In the genomic region with DNA sequence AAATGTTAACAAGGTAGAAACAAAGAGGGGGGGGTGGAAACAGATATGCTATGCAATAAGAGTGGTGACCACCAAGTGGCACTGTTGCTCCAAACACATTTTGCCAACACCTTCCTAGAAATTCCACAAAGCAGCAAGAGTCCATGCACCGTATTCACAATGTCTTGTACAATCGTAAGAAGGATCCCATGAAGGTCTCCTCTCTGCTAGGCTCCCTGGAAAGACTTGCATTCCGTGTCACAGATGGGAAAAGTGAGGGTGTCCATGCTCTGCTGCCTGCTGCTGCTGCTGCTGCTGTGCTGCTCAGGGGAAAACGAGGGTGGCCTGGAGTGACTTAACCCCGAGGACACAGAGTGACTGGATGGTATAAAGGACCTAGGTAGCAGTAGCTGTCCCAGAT, we compare ENCODE assay signal across 8 mouse cellular contexts. TPM values are rescaled to one million over a fixed set of nuclear protein-coding genes. Genes with fewer than 3 reads are reported as not detected.
DNase-seq lines count a peak whose midpoint lies in the region; ATAC-seq and TF ChIP-seq lines count a peak whose summit lies in the region.

No protein-coding gene starts in this region.

- ATAC-seq in cerebellum, adult (ENCODE audit: insufficient number of reproducible peaks, low FRiP score, low TSS enrichment), result no peak
- ATAC-seq in embryonic facial prominence, embryonic 14.5 days (ENCODE audit: low read depth), result no peak
- ATAC-seq in intestine, embryonic 14.5 days (replicated peaks; ENCODE audit: low FRiP score, low TSS enrichment, low read depth), result no peak
- ATAC-seq in liver, postnatal 0 days, result no peak

- TF ChIP-seq EP300 in liver, postnatal 0 days (IDR thresholded peaks at IDR 0.05; ENCODE audit: low read depth), result no peak

- H3K4me3 ChIP-seq in E14TG2a.4 (replicated peaks; ENCODE audit: low read length), result no peak overlapping the region
- H3K4me3 ChIP-seq in embryonic facial prominence, embryonic 14.5 days (ENCODE audit: low read depth, low read length), result no peak overlapping the region
- no peak overlapping the region for H3K4me3 ChIP-seq in intestine, embryonic 14.5 days (ENCODE audit: low read depth, low read length)
- H3K4me3 ChIP-seq in liver, postnatal 0 days (ENCODE audit: low read depth, low read length), result no peak overlapping the region

- 9% methylated on average over 5 of the region's 5 CpGs for WGBS in embryonic facial prominence, embryonic 14.5 days
- 12% methylated on average over 5 of the region's 5 CpGs for WGBS in intestine, embryonic 14.5 days
- 14% methylated on average over 5 of the region's 5 CpGs for WGBS in liver, postnatal 0 days (ENCODE audit: insufficient replicate concordance)

- H3K4me2 ChIP-seq in embryonic facial prominence, embryonic 14.5 days (ENCODE audit: low read depth, low read length), result peak overlapping the region; percentile 42
- H3K4me2 ChIP-seq in intestine, embryonic 14.5 days (ENCODE audit: low read length), result no peak overlapping the region
- no peak overlapping the region for H3K4me2 ChIP-seq in liver, postnatal 0 days (ENCODE audit: low read depth, low read length)

- H3K36me3 ChIP-seq in E14TG2a.4 (ENCODE audit: insufficient read depth, low read length), result no peaks in the 10 kb centered on the region
- no peaks in the 10 kb centered on the region for H3K36me3 ChIP-seq in embryonic facial prominence, embryonic 14.5 days (ENCODE audit: control insufficient read depth, insufficient read depth, low read length)
- no peaks in the 10 kb centered on the region for H3K36me3 ChIP-seq in intestine, embryonic 14.5 days (ENCODE audit: control insufficient read depth, insufficient read depth, low read length)
- H3K36me3 ChIP-seq in liver, postnatal 0 days (replicated peaks; ENCODE audit: insufficient read depth, low read length), result no peaks in the 10 kb centered on the region

- H3K27ac ChIP-seq in embryonic facial prominence, embryonic 14.5 days (replicated peaks; ENCODE audit: low read depth, low read length), result no peak overlapping the region
- no peak overlapping the region for H3K27ac ChIP-seq in intestine, embryonic 14.5 days (ENCODE audit: low read depth)
- no peak overlapping the region for H3K27ac ChIP-seq in liver, postnatal 0 days (ENCODE audit: low read depth)

- DNase-seq in cerebellum, adult 8-10 months, result peak; percentile 4
- DNase-seq in embryonic facial prominence, embryonic 14.5 days (ENCODE audit: low spot score), result peak; percentile 70
- DNase-seq in intestine, embryonic 14.5 days (ENCODE audit: low spot score), result peak; percentile 71
- no peak for DNase-seq in liver, postnatal 0 days
- peak; percentile 59 for DNase-seq in retina, postnatal 1 day
- DNase-seq in B cell, adult 2 months, result no peak

- no peak overlapping the region for H3K9ac ChIP-seq in embryonic facial prominence, embryonic 14.5 days (ENCODE audit: low read depth, low read length)
- H3K9ac ChIP-seq in intestine, embryonic 14.5 days (ENCODE audit: low read length), result no peak overlapping the region
- no peak overlapping the region for H3K9ac ChIP-seq in liver, postnatal 0 days (replicated peaks)

- TF ChIP-seq CTCF in E14TG2a.4 (conservative IDR thresholded peaks at IDR 0.05; ENCODE audit: low read length), result peak; percentile 43
- TF ChIP-seq CTCF in liver, postnatal 0 days (IDR thresholded peaks at IDR 0.05; ENCODE audit: low read depth), result peak; percentile 48

- H3K4me1 ChIP-seq in E14TG2a.4 (replicated peaks; ENCODE audit: low read depth, low read length), result peaks cover 17% of the 10 kb centered on the region
- no peaks in the 10 kb centered on the region for H3K4me1 ChIP-seq in embryonic facial prominence, embryonic 14.5 days (ENCODE audit: control insufficient read depth, insufficient read depth, low read length)
- no peaks in the 10 kb centered on the region for H3K4me1 ChIP-seq in intestine, embryonic 14.5 days (replicated peaks; ENCODE audit: control insufficient read depth, insufficient read depth, low read length)
- no peaks in the 10 kb centered on the region for H3K4me1 ChIP-seq in liver, postnatal 0 days (ENCODE audit: insufficient read depth)

- no peaks in the 10 kb centered on the region for H3K9me3 ChIP-seq in E14TG2a.4 (ENCODE audit: low read length)
- no peaks in the 10 kb centered on the region for H3K9me3 ChIP-seq in embryonic facial prominence, embryonic 14.5 days (ENCODE audit: control insufficient read depth, low read length)
- H3K9me3 ChIP-seq in intestine, embryonic 14.5 days (ENCODE audit: control insufficient read depth, low read length), result no peaks in the 10 kb centered on the region
- no peaks in the 10 kb centered on the region for H3K9me3 ChIP-seq in liver, postnatal 0 days (ENCODE audit: low read length)

- H3K27me3 ChIP-seq in E14TG2a.4 (ENCODE audit: insufficient read depth, low read length), result peaks cover 8% of the 10 kb centered on the region
- H3K27me3 ChIP-seq in embryonic facial prominence, embryonic 14.5 days (replicated peaks; ENCODE audit: control insufficient read depth, insufficient read depth, low read length), result no peaks in the 10 kb centered on the region
- H3K27me3 ChIP-seq in intestine, embryonic 14.5 days (replicated peaks; ENCODE audit: control insufficient read depth, insufficient read depth, low read length), result no peaks in the 10 kb centered on the region
- 0 out of 2 replicates have a peak, but pooled peaks cover 4% of the 10 kb centered on the region for H3K27me3 ChIP-seq in liver, postnatal 0 days (ENCODE audit: insufficient read depth, low read length)

RNA-seq across cellular contexts. Expression of gene Dhrs7c, which starts 21.6 kb away (rescaled TPM):
- 16.2 and 23.0 TPM in 2 replicates for polyA plus RNA-seq in embryonic facial prominence, embryonic 14.5 days (2014; fragmentation: Nextera tagmentation; extraction: Ambion mirVana)
- not detected in 2 replicates for polyA plus RNA-seq in intestine, embryonic 14.5 days (2014; fragmentation: Nextera tagmentation; extraction: Ambion mirVana)
- polyA plus RNA-seq in liver, postnatal 0 days (2015; fragmentation: Nextera tagmentation; extraction: Ambion mirVana), result 0.95 TPM in 1 of 2 replicates, not detected in the other

RNA-seq across cellular contexts. Expression of gene Gsg1l2, which starts 45.2 kb away (rescaled TPM):
- not detected in 2 replicates for polyA plus RNA-seq in embryonic facial prominence, embryonic 14.5 days (2014; fragmentation: Nextera tagmentation; extraction: Ambion mirVana)
- polyA plus RNA-seq in intestine, embryonic 14.5 days (2014; fragmentation: Nextera tagmentation; extraction: Ambion mirVana), result 0.26 and 0.51 TPM in 2 replicates
- polyA plus RNA-seq in liver, postnatal 0 days (2015; fragmentation: Nextera tagmentation; extraction: Ambion mirVana), result not detected in 2 replicates

RNA-seq across cellular contexts. Expression of gene Glp2r, which starts 48.7 kb away (rescaled TPM):
- polyA plus RNA-seq in embryonic facial prominence, embryonic 14.5 days (2014; fragmentation: Nextera tagmentation; extraction: Ambion mirVana), result not detected in 2 replicates
- polyA plus RNA-seq in intestine, embryonic 14.5 days (2014; fragmentation: Nextera tagmentation; extraction: Ambion mirVana), result 2.7 and 3.6 TPM in 2 replicates
- polyA plus RNA-seq in liver, postnatal 0 days (2015; fragmentation: Nextera tagmentation; extraction: Ambion mirVana), result 0.02 TPM in 1 of 2 replicates, not detected in the other

Comparison
In these comparisons a context has a peak if more than half of its experiments do, and no peak if none do; other contexts are left out.
1. DNase-seq: peak in cerebellum, adult 8-10 months (single experiment), embryonic facial prominence, embryonic 14.5 days (single experiment), intestine, embryonic 14.5 days (single experiment) and retina, postnatal 1 day (single experiment); none in liver, postnatal 0 days (single experiment) and B cell, adult 2 months (0 of 2).